Mouse (Mus musculus) urinary bladder, postnatal 14 days (tissue): ENCODE data around the gene Pias3.
A peak's percentile ranks its signal among the peaks of the same experiment; 100 is the strongest.
"Not testable (repeated sequence)": the region's sequence is repeated elsewhere in the genome, so short reads cannot be mapped to it uniquely, and the experiment has no call there.

ENCODE experiments used
- DNase-seq: peaks from one replicate; pipeline ENCODE4 v3.0.0; 2021; ENCODE audit warnings: low spot score

Pias3 gene

DNA sequence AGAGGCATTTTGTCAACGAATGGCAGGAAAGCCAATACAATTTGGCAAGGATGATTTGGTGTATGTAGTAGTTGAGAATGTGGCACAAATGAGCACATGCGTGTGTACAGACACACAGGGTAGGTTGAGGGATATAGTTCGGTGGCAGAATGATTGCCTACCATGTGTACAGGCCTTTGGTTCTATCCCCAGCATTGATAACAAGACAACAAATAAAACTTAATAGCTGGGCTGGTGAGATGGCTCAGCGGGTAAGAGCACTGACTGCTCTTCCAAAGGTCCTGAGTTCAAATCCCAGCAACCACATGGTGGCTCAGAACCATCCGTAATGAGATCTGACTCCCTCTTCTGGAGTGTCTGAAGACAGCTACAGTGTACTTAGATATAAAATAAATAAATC lies 10.1 kb upstream of the Pias3 start:
- not testable (repeated sequence) for DNase-seq

DNA sequence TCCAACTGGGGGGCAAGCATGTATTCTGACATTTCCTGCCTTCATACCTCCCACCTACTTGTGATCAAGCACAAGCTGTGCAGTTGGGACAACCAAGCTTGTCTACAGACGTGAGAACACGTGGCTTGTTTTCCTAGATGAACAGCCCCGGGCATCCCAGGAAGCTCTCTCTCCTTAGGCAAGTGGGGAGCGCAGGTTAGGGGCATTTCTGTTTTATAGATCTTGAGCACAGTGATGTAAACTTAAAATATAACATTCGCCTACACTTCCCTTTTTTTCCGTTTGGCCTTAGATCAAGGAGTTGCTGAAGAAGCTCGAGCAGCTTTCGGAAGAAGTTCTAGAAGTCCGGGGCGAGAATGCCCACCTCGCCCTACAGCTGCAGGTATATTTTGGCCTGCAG lies 7.3 kb upstream of the Pias3 start:
- no peak for DNase-seq

DNA sequence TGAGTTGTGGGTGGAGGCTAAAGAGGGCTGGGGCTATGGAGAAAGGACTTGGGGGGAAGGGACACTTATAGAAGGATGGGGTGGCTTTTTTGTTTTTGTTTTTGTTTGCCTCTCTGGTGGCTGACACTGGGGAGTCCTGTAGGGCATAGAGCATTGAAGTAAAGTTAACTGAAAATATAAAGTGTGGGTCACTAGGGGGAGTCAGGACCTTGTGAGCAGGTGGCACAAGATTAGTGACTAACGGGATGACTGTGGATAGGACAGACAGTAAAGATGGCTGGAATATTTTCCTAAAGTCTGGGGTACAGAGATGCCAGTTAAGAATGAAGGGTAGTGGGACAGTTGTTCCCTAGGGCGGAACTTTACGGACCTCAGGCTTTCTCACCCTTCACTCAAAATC lies 5.9 kb upstream of the Pias3 start:
- no peak for DNase-seq

DNA sequence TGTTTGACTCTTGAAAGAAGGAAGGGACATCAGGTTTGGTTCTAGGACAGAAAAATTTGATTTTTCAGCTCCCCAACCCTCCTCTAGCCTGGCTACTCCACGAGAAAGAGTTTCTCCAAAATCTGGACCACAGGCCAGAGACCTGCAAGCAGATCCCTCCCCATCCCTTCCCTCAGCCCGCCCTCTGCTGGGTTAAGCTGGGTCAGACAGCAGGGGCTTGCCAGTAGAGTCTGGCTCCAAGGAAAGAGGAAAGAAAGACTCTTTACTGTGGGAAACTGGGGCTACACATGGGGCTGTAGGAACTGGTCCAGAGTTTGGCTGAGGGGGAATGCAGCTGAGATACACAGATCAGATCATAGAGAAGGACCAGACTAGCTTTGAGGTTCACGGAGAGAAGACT lies 3.7 kb upstream of the Pias3 start:
- DNase-seq: peak; percentile 54

DNA sequence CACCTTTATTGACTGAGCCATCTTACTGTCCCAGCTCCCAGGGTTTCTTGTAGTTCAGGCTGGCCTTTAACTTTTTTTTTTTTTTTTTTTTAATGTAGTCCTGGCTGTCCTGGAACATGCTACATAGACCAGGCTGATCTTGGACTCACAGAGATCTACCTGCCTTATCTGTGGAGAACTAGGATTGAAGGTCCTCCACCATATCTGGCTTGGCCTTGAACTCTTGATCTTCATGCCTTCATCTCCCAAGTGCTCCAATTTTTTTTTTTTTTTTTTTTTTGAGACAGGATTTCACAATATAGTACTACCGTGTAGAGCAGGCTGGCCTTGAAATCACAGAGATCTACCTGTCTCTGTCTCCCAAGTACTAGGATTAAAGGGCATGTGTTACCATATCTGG lies 2.6 kb upstream of the Pias3 start:
- no peak for DNase-seq

DNA sequence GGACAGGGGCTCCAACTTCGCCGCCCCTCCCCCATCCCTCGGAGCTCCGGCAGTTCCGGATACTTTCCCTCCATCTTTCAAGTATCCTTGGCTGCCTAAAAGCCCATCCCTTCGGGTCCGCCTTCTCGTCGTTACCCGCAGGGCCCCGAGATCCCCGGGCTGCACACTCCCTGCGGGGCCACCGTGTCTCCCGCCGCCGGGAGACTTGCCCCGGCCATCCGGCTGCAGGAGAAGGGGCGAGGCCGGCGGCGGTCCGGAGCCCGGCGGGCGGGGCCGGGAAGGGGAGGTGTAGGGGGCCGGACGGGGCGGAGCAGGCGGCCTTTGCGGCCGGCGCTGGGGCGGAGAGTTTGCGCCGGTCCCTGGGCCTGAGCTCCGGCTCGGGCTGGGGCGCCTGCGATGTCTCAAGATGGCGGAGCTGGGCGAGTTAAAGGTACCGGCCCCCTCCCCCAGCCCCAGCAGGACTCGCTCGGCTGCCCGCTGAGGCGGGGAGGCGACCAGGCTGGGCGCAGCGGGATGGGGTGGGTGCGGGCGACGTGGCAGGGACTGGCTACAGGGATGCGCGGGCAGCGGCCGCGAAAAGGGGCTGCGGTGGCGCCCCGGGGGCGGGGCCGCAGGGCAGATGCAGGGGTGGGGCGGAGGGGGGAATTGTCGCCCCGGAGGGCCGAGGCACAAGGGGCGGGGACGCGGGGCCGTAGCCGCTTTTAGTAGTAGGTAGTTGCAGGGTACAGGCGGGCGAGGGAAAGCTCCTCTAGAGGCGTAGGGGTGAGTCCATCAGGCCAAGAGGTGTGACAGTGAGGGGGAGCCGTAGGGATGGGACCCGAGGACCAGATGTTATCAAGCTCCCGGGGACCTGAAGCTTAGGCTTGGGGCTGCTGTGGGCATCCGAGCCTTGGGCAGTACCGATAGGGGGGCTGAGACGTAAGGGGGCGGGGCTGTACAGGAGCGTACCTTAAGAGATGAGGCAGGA lies 865 bp downstream of the Pias3 start:
- peak; percentile 93 for DNase-seq

DNA sequence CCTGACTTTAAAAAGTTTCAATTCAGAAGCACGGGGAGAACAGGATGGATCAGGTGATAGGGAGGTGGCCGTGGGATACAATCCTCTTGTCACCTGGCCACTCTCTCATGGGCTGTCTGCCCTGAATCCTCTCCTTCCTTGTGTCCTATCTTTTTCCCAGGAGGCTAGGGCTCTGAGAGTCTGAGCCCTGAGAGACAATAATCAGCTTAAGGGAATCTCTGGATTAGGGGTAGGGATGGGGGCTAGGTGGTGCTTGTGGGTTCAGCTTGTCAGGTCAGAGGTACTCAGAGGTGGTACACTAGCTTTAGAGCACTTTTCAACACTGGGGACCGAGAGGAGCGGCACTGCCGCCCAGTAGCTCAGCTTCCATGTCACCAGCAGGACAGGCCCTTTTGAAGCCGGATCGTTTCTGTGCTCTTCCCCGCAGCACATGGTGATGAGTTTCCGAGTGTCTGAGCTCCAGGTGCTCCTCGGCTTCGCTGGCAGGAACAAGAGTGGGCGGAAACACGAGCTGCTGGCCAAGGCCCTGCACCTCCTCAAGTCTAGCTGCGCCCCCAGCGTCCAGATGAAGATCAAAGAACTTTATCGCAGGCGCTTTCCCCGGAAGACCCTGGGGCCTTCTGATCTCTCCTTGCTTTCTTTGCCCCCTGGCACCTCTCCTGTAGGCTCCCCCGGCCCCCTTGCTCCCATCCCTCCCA lies 3.0 kb downstream of the Pias3 start:
- DNase-seq: no peak

DNA sequence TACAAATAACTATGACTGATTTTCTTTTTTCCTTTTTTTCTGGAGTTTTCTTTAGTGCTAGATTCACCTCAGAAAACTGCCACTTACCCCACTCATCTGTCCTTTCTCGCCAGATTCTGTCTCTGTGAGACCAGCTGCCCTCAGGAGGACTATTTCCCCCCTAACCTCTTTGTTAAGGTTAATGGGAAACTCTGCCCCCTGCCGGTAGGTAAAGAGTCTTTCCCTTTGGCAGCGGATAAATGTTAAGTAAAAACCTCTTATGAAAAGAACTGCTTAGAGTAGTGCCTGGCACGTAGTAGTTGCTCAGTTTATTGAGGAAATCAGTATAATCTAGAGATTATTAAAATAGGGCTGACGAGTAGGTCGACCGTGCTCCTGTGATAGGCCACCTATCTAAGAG lies 4.2 kb downstream of the Pias3 start:
- no peak for DNase-seq

DNA sequence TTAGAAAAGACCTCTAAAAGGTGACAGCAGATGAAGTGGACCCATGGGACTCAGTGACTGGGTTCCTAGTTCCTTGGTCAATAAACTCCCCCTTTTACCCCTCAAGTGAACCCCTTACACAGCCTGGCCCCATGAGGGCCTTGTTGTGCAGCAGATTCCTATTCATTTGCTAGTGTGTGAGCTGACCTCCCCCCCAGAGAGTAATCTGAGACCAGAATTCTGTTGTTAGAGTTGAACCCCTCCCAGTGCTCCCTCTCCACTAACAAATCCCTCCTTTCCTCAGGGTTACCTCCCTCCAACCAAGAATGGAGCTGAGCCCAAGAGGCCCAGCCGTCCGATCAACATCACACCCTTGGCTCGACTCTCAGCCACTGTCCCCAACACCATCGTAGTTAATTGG lies 4.8 kb downstream of the Pias3 start:
- DNase-seq: no peak

DNA sequence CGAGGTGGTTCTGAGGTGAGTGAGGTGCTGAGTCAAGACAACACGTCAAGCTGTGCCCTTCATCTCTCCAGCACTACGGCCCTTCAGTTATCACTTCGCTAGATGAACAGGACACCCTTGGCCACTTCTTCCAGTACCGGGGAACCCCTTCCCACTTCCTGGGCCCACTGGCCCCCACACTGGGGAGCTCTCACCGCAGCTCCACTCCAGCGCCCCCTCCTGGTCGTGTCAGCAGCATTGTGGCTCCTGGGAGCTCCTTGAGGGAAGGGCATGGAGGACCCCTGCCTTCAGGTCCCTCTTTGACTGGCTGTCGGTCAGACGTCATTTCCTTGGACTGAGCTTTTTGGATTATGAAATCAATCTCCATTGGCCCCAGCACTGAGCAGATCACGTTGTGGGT lies 8.6 kb downstream of the Pias3 start:
- DNase-seq: no peak

DNA sequence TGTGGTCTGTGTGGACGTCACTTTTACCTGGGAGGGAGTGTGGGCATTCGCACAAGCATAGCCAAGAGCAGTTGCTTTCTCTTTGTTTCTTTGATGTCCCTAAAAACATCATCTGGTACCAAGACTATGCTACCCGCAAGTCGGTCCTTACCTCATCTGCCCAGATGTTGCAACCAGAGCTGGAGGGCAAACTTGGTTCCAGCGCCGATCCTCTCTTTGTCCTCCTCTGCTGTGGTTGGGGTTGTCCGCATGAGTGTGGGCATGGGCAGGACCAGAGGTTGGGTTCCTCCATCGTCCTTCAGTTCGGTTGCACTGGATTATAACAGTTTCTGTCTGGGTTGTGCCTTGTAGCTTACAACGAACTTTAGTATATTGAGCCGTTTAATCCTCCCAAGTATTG lies 10.0 kb downstream of the Pias3 start:
- DNase-seq: no peak

DNA sequence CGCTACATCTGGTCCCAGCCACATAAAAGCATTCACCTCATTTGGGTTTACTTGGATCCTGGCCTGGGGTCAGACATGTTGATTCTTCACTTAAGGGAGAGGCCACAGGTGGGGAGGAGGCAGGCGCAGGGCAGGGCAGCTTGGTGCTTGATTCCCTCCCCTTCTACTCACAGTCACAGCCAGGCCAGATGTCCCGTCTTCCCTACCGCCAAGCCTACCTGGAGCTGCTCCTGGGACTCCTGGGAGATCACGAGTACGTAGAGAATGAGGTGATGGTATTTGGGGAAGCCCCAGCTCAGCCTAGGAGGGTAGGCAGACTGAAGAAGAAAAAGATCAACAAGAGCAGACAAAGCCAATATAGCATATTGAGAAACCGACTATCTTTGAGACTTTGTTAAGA lies 10.8 kb downstream of the Pias3 start:
- DNase-seq: no peak

DNA sequence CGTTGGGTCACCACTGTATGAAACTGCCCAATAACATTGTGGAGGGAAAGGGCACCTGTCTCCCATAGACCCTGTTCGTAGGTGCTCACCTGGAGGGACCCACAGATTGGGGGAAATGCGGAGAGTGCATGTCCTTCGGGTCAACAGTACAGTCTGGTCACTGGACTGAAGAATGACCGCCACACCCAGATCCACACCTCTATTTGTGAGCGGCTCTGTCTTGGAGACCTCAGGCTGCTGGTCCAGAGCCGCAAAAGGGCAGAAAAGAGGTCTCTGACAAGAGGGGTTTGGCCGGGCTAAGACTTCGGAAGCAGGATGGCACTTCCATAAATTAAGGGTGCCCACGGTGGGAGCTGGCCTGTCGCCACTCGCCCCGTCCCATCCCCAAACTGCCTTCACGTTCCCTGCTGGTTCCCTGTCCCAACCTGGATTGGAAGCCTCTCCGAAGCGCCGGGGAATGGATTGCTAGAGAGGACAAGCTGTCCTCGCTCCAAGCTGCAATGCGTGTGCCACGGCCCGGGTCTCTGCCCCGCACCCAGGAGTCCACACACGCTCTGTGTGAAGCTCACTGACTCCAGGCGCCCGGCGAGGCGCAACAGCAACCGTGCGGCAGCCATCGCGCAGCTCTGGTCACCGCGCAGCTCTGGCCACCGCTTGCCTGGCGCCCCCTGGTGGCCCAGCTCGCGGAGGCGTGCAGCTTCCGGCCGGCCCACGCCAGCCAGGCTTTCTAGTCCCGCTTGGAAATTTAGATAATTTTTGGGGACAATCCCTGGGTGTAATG lies 11.9 kb downstream of the Pias3 start, which contains the start of gene Nudt17:
Gene Nudt17 (minus strand): TSS at position 660 of the 781 bp plus-strand sequence.
- DNase-seq: peak; percentile 84

DNA sequence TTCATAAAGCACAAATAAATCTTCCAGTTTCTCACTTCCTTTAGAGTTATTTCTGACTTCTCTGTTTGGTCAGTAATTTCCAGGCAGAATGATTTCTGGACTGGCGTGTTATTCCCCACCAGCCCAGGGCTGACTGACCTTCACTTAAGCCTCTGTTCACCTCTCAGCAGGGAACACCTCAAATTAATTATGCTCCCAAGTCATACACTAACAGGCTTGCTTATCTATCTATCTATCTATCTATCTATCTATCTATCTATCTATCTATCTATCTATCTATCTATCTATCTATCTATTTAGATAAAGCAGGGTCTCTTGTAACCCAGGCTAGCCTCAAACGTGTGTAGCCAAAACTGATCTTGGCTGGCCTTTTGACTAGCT lies 12.5 kb downstream of the Pias3 start:
- DNase-seq: no peak

DNA sequence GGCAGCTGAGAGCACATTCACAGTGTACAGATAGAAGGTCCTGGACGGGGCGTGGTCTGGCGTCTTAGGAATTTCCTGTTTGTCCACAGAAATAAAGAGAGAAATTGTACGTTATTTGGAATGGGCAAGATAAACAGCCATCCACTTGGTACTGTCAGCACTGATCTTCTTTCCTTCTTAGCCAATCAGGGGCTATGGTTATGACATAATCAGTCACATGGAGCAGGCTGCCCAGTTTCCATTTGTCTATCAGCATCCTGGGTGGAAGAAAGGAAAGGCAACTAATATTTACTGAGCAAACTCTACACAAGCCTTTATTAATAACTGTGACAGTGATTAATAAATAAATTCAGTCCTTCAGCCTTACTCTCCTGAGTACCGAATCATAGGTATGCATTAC lies 18.1 kb downstream of the Pias3 start:
- no peak for DNase-seq

DNA sequence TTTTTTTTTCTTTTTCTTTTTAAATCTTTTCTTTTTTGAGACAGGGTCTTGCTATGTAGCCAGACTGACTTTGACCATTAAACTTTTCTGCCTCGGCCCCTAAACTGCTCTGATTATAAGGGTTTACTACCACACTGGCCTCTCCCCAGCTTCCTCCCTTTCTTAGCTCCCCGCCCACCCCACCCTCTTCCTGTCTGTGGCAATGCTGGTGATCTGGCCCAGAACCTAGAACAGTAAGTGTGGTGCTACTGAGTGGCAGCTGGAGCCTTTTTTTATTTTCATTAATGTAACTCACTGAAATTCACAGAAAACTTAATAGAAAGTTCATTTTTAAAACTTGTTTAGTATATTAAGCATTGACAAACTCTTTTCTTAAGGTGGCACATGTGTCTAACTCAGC lies 19.7 kb downstream of the Pias3 start:
- DNase-seq: no peak

DNA sequence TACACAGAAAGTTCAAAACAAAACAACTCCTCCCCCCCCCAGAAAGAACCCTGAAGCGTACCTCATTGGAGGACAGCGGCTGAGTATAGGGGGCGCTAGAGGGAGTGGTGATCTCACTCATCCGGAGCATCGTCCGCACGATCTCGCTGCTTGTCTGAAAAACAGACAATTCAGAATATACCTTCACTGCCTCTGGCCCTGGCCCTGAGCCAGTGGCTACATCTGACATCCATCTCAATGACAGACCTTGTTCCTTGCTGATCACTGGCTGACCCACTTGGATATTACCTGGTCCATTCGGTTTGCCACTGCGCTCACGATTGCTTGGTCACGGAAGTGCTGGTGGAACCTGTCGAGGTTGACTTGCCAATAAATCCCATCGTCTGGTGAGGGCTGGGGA lies 23.0 kb downstream of the Pias3 start:
- DNase-seq: no peak

DNA sequence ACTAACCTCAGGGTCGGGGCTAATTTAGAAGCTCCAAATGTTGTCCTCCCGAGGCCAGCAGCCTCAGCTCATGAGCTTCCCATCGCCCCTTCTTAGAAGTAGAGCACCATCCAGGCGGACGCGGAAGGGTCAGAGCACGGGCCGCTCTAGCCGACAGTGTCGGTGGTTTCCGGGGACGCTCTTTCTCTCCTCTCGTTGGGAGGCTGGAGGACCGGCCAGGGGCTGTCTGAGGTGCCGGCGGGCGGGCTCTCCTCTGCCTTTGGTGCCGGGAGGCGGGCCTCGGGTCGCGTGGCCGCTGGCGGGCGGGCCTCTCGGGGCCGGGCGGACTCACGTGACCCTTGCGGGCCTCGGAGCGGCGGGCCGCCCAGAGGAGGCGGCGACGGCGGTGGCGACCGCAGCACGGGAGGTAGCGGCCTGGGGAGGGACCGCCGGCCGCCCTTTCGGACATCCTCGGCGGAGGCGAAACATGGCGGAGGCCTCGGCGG lies 31.2 kb downstream of the Pias3 start, which contains the start of the genes Polr3c and Rnf115:
Gene Polr3c (minus strand): TSS at position 286 of the 485 bp plus-strand sequence.
Gene Rnf115 (plus strand): TSS at position 322 of the 485 bp plus-strand sequence.
- DNase-seq: peak; percentile 97

DNA sequence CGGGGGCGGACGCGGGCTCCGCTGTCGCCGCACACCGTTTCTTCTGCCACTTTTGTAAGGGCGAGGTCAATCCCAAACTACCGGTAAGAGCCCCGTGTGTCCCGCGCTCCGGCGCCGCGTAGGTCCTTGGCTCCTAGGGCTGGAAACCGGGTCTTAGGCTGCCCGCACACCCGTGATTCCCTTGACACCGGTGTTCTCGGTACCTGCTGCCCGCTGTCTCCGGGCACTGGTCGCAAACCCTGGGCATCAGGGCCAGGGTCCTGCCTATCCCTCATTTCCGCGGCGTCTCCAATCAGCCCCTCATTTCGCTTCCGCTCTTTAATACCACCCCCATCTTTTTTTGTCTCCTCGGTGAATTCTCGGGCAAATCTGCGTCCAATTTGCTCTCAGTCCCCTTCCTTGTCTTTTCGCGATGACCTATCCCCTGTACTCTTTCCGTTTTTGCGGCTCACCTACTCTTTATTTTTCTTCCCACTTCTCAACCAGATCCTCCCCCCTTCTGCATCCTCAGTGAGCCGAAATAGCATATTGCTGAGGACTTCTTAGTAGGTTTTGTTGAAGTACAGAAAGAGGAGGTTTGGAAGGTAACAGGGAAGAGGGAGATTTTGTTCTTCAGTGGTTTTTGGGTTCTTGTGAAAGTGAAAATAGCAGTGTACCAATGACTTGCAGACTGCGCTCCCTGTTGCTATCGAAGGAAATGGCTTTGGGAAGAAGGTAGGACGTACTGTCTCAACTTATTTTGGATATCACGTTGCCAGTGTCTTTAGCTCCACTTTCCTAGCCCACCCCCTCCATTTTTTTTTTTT lies 31.8 kb downstream of the Pias3 start:
- no peak for DNase-seq

DNA sequence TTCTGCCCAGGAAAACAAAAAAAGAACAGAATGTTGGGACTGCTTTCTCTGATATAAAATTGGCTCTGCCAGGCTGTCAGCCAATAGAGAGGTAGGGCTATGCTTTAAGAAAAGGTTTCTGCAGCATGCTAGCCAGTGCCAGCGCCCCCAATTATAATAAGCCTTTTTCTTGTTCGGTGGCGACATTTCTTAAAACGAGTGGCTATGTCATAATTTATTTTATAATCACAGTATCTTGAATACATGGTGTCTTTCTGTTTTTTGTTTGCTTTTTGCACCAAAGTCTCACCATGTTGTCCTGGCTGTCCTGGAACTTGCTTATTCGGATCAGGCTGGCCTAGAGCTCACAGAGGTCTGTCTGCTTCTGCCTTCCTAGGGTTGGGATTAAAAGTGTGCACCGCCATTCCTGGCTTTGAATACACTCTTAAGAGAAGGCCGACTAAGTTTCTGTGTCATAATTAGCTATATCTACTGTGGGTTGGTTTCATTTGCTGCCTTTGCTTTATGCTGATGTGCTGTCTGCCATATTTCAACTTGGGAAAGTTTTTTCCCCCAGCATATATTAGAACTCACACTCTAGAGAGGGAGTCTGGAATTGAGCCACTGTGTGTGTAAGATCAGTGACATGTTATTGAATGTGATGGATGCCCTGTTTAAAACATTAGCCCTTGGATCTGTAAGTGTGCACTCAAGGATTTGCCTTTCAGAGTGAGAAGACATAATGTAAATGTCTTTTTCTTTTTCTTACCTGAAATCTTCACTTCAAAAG lies 32.6 kb downstream of the Pias3 start:
- no peak for DNase-seq

DNA sequence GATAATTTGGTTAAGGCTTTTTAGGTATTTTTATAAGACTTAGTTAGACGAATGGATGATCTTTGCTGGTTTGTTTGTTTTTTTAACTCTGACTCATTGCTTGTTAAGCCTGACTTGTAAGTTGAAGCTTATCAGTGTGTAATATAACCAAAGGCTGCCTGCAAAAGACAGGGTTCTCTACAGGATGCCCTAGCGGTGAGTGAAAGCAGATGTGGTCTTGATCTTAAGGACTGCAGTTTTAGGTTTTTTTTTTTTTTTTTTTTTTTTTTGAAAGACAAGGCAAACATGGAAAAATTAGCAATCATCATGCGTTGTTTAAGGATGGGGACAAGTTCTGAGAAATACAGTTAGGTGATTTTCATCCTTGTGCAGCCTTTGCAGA lies 33.2 kb downstream of the Pias3 start:
- no peak for DNase-seq
